Mouse (Mus musculus): Measurements from ENCODE around the gene Cenpf.
"Not testable (repeated sequence)": the region's sequence is repeated elsewhere in the genome, so short reads cannot be mapped to it uniquely, and the experiment has no call there.

The Cenpf gene

GRCm38 (mm10) chr1:189692442-189692841 lies 4.6 kb upstream of the Cenpf start:
- DNase-seq, result not testable (repeated sequence)

- DNase-seq, result no peak
These were observed 1.4 kb upstream of the Cenpf start for GRCm38 (mm10) chr1:189689050-189689833.

- no peak for DNase-seq
These were observed 483 bp upstream of the Cenpf start for GRCm38 (mm10) chr1:189688388-189688750.

GRCm38 (mm10) chr1:189686025-189686424 lies 1.9 kb downstream of the Cenpf start:
- DNase-seq, result no peak

GRCm38 (mm10) chr1:189684786-189685415 lies 3.0 kb downstream of the Cenpf start:
- no peak for DNase-seq

GRCm38 (mm10) chr1:189679555-189679954 lies 8.3 kb downstream of the Cenpf start:
- peak; percentile 45 to 71 for DNase-seq

GRCm38 (mm10) chr1:189675953-189676352 lies 11.9 kb downstream of the Cenpf start:
- no peak for DNase-seq

GRCm38 (mm10) chr1:189675421-189675820 lies 12.5 kb downstream of the Cenpf start:
- DNase-seq, result peak; percentile 74 to 86

GRCm38 (mm10) chr1:189665966-189666365 lies 21.9 kb downstream of the Cenpf start:
- peak; percentile 67 to 81 for DNase-seq

GRCm38 (mm10) chr1:189664873-189665144 lies 23.1 kb downstream of the Cenpf start:
- no peak for DNase-seq

GRCm38 (mm10) chr1:189664061-189664872 lies 23.6 kb downstream of the Cenpf start:
- peak in 1 of 2 experiments; percentile 51 for DNase-seq

GRCm38 (mm10) chr1:189663437-189663836 lies 24.4 kb downstream of the Cenpf start:
- peak; percentile 71 to 85 for DNase-seq

- DNase-seq, result peak; percentile 76 to 80
These were observed 26.0 kb downstream of the Cenpf start for GRCm38 (mm10) chr1:189661856-189662255.

GRCm38 (mm10) chr1:189657406-189657805 lies 30.5 kb downstream of the Cenpf start:
- no peak for DNase-seq

GRCm38 (mm10) chr1:189653746-189654145 lies 34.1 kb downstream of the Cenpf start:
- DNase-seq, result no peak

GRCm38 (mm10) chr1:189646597-189646996 lies 41.3 kb downstream of the Cenpf start:
- DNase-seq, result no peak

GRCm38 (mm10) chr1:189645371-189645770 lies 42.5 kb downstream of the Cenpf start:
- no peak for DNase-seq

GRCm38 (mm10) chr1:189644700-189645345 lies 43.1 kb downstream of the Cenpf start:
- DNase-seq, result no peak

GRCm38 (mm10) chr1:189639581-189639980 lies 48.3 kb downstream of the Cenpf start:
- no peak for DNase-seq

GRCm38 (mm10) chr1:189633791-189634190 lies 54.1 kb downstream of the Cenpf start:
- DNase-seq, result no peak

GRCm38 (mm10) chr1:189631906-189632675 lies 55.8 kb downstream of the Cenpf start:
- peak; percentile 36 to 40 for DNase-seq

GRCm38 (mm10) chr1:189630026-189630425 lies 57.9 kb downstream of the Cenpf start:
- DNase-seq, result peak; percentile 65 to 82
